Comparison of ENCODE assay signal across 8 mouse cellular contexts in the genomic region with DNA sequence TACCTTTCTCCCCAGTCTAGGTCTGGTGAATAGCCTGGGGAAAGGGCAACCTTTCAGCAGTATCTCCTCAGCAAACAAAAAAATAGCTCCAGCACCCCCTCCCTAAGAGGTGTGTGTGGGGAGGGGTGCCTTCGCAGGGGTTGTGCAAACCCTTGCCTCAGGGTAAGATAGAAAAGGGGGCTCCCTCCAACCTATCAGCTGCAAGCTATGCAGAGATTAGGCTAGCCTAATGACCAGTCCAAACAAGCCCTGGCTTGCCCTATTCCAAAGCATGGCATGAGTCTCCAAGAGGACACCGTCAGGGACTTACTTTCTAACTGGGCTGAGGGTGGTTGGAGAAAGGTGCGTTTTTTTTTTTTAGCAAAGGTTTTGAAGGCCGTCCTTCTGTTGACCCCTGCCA. TPM values are rescaled to one million over a fixed set of nuclear protein-coding genes. Genes with fewer than 3 reads are reported as not detected.
A peak's percentile ranks its signal among the peaks of the same experiment; 100 is the strongest.
DNase-seq lines count a peak whose midpoint lies in the region; ATAC-seq lines count a peak whose summit lies in the region.

No protein-coding gene starts in this region.

- no peak overlapping the region; the same call in 1 of the 2 replicates for H3K27ac ChIP-seq in neural tube, embryonic 11.5 days (ENCODE audit: low read depth, low read length)
- H3K27ac ChIP-seq in limb, embryonic 13.5 days: peak overlapping the region; percentile 87
- H3K27ac ChIP-seq in stomach, embryonic 15.5 days: peak overlapping the region; percentile 96

- no peak for ATAC-seq in neural tube, embryonic 11.5 days (ENCODE audit: insufficient read depth, low FRiP score, low TSS enrichment)
- ATAC-seq in limb, embryonic 13.5 days (ENCODE audit: low FRiP score, low read depth): no peak
- ATAC-seq in stomach, embryonic 15.5 days (ENCODE audit: insufficient read depth, low FRiP score, low read depth): no peak
- no peak for ATAC-seq in frontal cortex, adult (ENCODE audit: low TSS enrichment)

- peak overlapping the region; percentile 84; the same call in 1 of the 2 replicates for H3K4me3 ChIP-seq in neural tube, embryonic 11.5 days (ENCODE audit: low read depth, low read length)
- H3K4me3 ChIP-seq in limb, embryonic 13.5 days: peak overlapping the region; percentile 100
- H3K4me3 ChIP-seq in stomach, embryonic 15.5 days (replicated peaks): peak overlapping the region; percentile 77

- peak; percentile 36 for DNase-seq in embryo, embryonic 10 days (ENCODE audit: low spot score)
- DNase-seq in embryo, embryonic 9.5 days (ENCODE audit: extremely low spot score): no peak
- DNase-seq in neural tube, embryonic 11.5 days (ENCODE audit: low spot score): no peak
- no peak for DNase-seq in neural tube, embryonic 10.5 days (ENCODE audit: extremely low spot score, low spot score)
- no peak for DNase-seq in cerebellum, postnatal 4 days (ENCODE audit: low spot score in 2 of 2)

- no peaks in the 10 kb centered on the region for H3K9me3 ChIP-seq in neural tube, embryonic 11.5 days (ENCODE audit: control insufficient read depth, low read length)
- H3K9me3 ChIP-seq in limb, embryonic 13.5 days: no peaks in the 10 kb centered on the region
- no peaks in the 10 kb centered on the region for H3K9me3 ChIP-seq in stomach, embryonic 15.5 days

- 53% methylated on average over 4 of the region's 4 CpGs for WGBS in neural tube, embryonic 11.5 days
- WGBS in limb, embryonic 13.5 days: 38% methylated on average over 4 of the region's 4 CpGs
- 50% methylated on average over 4 of the region's 4 CpGs for WGBS in stomach, embryonic 15.5 days

- H3K4me2 ChIP-seq in neural tube, embryonic 11.5 days (ENCODE audit: low read depth): peak overlapping the region; percentile 89
- H3K4me2 ChIP-seq in limb, embryonic 13.5 days (replicated peaks): peak overlapping the region; percentile 91
- H3K4me2 ChIP-seq in stomach, embryonic 15.5 days: peak overlapping the region; percentile 79

- H3K36me3 ChIP-seq in neural tube, embryonic 11.5 days (ENCODE audit: control insufficient read depth, insufficient read depth, low read length): peaks cover 10% of the 10 kb centered on the region
- peaks cover 25% of the 10 kb centered on the region for H3K36me3 ChIP-seq in limb, embryonic 13.5 days
- H3K36me3 ChIP-seq in stomach, embryonic 15.5 days: peaks cover 11% of the 10 kb centered on the region

- H3K27me3 ChIP-seq in neural tube, embryonic 11.5 days (ENCODE audit: control insufficient read depth, insufficient read depth, low read length): no peaks in the 10 kb centered on the region
- H3K27me3 ChIP-seq in limb, embryonic 13.5 days: no peaks in the 10 kb centered on the region
- no peaks in the 10 kb centered on the region for H3K27me3 ChIP-seq in stomach, embryonic 15.5 days (replicated peaks)

- H3K4me1 ChIP-seq in neural tube, embryonic 11.5 days (ENCODE audit: control insufficient read depth, insufficient read depth, low read length): peaks cover 28% of the 10 kb centered on the region
- peaks cover 36% of the 10 kb centered on the region for H3K4me1 ChIP-seq in limb, embryonic 13.5 days
- H3K4me1 ChIP-seq in stomach, embryonic 15.5 days: peaks cover 33% of the 10 kb centered on the region

- peak overlapping the region; percentile 93; the same call in 1 of the 2 replicates for H3K9ac ChIP-seq in neural tube, embryonic 11.5 days (ENCODE audit: low read length)
- peak overlapping the region; percentile 99 for H3K9ac ChIP-seq in limb, embryonic 13.5 days
- H3K9ac ChIP-seq in stomach, embryonic 15.5 days: peak overlapping the region; percentile 36; the same call in 1 of the 2 replicates

RNA-seq across cellular contexts. Expression of gene Traf4, which starts 0.8 kb away (rescaled TPM):
- polyA plus RNA-seq in neural tube, embryonic 11.5 days (2014; fragmentation: Nextera tagmentation; extraction: Ambion mirVana): 109 and 124 TPM in 2 replicates
- polyA plus RNA-seq in limb, embryonic 13.5 days (2015; fragmentation: Nextera tagmentation; extraction: Ambion mirVana): 108 and 109 TPM in 2 replicates
- polyA plus RNA-seq in stomach, embryonic 15.5 days (2015; fragmentation: Nextera tagmentation; extraction: Ambion mirVana): 57.3 and 67.4 TPM in 2 replicates

RNA-seq across cellular contexts. Expression of gene Nek8, which starts 10.3 kb away (rescaled TPM):
- 6.6 and 7.8 TPM in 2 replicates for polyA plus RNA-seq in neural tube, embryonic 11.5 days (2014; fragmentation: Nextera tagmentation; extraction: Ambion mirVana)
- polyA plus RNA-seq in limb, embryonic 13.5 days (2015; fragmentation: Nextera tagmentation; extraction: Ambion mirVana): 20.1 and 20.7 TPM in 2 replicates
- 15.4 and 18.2 TPM in 2 replicates for polyA plus RNA-seq in stomach, embryonic 15.5 days (2015; fragmentation: Nextera tagmentation; extraction: Ambion mirVana)

RNA-seq across cellular contexts. Expression of gene Tlcd1, which starts 10.3 kb away (rescaled TPM):
- 9.1 and 9.9 TPM in 2 replicates for polyA plus RNA-seq in neural tube, embryonic 11.5 days (2014; fragmentation: Nextera tagmentation; extraction: Ambion mirVana)
- polyA plus RNA-seq in limb, embryonic 13.5 days (2015; fragmentation: Nextera tagmentation; extraction: Ambion mirVana): 13.5 and 14.1 TPM in 2 replicates
- 29.8 and 30.8 TPM in 2 replicates for polyA plus RNA-seq in stomach, embryonic 15.5 days (2015; fragmentation: Nextera tagmentation; extraction: Ambion mirVana)

RNA-seq across cellular contexts. Expression of gene Rpl23a, which starts 17.2 kb away (rescaled TPM):
- polyA plus RNA-seq in neural tube, embryonic 11.5 days (2014; fragmentation: Nextera tagmentation; extraction: Ambion mirVana): 1,230 and 1,275 TPM in 2 replicates
- 1,373 and 1,384 TPM in 2 replicates for polyA plus RNA-seq in limb, embryonic 13.5 days (2015; fragmentation: Nextera tagmentation; extraction: Ambion mirVana)
- 1,236 and 1,312 TPM in 2 replicates for polyA plus RNA-seq in stomach, embryonic 15.5 days (2015; fragmentation: Nextera tagmentation; extraction: Ambion mirVana)

RNA-seq across cellular contexts. Expression of gene Rab34, which starts 22.1 kb away (rescaled TPM):
- 75.3 and 82.7 TPM in 2 replicates for polyA plus RNA-seq in neural tube, embryonic 11.5 days (2014; fragmentation: Nextera tagmentation; extraction: Ambion mirVana)
- 171 and 185 TPM in 2 replicates for polyA plus RNA-seq in limb, embryonic 13.5 days (2015; fragmentation: Nextera tagmentation; extraction: Ambion mirVana)
- 111 and 120 TPM in 2 replicates for polyA plus RNA-seq in stomach, embryonic 15.5 days (2015; fragmentation: Nextera tagmentation; extraction: Ambion mirVana)

Comparison
In these comparisons a context has a peak if more than half of its experiments do, and no peak if none do; other contexts are left out.
1. H3K9ac ChIP-seq: peak in every context shown above with its lines; median percentile 99 in limb, embryonic 13.5 days; 93 in neural tube, embryonic 11.5 days; 36 in stomach, embryonic 15.5 days.